Mouse (Mus musculus): ENCODE measurements around the gene Gm16253.
"Not testable (repeated sequence)": the region's sequence is repeated elsewhere in the genome, so short reads cannot be mapped to it uniquely, and the experiment has no call there.

The Gm16253 gene

DNA sequence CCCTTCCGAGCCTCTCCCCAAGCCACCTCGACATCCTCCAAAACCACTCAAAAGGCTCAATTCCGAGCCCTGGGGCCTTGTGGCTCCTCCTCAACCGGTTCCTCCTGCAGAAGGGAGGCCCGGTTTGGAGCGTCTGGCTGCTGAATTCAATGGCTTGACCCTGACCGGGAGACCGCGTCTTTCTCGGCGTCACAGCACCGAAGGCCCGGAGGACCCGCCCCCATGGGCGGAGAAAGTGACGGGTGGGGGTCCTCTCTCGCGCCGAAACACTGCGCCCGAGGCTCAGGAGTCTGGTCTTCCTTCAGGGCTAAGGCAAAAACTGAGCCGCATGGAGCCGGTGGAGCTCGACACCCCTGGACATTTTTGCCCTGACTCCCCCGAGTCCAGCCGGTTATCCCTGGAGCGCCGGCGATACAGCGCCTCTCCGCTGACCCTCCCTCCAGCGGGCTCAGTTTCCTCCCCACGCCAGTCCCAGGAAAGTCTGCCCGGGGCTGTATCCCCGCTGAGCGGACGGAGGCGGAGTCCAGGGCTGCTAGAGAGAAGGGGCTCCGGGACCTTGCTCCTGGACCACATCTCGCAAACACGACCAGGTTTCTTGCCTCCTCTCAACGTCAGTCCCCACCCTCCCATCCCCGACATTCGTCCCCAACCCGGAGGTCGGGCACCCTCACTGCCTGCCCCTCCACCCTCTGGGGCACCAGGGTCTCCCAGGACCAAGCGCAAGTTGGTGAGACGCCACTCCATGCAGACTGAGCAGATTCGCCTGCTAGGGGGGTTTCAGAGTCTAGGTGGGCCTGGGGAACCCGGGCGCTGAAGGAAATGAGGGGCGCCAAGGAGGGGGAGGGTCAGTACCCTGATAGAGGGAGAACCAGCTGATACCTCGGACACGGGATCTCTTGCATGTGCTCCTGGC, 21.6 kb downstream of the Gm16253 start:
- DNase-seq (ENCODE audit: low spot score): peak; percentile 79

DNA sequence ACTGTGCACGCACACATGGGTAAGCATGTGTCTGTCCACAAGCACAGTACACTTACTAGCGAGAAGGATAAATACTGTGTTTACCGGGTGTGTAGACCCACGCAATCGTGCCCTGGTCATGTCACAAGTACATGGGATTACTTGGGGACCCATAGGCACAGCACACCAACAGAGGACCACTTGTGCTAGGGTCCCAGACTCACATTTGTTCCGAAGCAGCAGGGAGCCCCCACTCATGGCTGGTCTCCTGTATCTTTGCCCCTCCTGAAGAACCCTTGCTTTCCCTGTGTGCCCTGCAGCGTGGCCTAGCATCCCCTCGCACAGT, 22.2 kb downstream of the Gm16253 start:
- no peak for DNase-seq (ENCODE audit: low spot score)

DNA sequence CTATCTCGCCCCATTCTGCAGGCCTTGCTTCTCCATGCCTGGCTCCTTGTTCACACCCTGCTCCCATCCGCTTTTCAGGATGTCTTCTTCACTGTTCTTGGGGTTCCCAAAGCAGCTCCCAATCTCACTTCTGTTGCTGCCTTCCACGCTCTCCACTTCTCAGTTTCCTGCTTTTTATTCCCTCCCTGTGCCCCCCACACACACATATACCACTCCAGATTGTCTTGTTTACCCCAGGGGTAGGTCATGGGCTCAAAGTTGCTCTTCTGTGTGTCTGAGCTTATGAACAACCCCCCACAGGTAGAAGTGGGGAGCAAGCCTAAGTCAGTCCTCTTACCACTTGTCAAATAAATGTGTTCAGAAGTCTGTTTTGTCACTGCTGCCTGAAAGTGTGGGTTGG, 22.6 kb downstream of the Gm16253 start:
- no peak for DNase-seq (ENCODE audit: low spot score)

DNA sequence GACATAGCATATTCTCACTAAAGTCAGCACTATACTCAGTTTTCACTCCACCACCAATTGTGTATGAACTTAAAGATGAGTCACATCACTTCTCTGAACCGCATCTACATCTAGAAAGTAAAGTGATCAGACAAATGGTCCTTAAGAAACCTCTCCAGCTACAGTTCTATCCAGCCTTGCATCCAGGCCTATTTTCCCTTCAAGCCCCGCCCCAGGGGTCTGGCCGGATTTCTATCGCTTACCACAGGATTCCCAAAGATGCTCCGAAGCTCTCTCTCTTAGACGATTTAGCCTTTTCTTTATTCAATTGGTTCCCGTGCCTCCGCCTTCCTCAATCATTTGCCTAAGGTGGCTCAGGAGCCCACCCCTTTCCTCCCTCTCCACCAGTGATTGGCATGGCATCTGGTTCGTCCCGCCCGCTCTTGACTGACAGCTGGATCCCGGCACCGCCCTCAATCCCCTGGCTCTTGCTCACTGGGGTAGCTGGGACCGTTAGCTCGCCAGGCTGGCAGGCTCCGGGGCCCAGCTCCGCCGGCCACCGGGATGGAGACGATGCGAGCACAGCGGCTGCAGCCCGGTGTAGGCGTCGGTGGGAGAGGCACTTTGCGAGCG, 24.0 kb downstream of the Gm16253 start, which contains the start of gene Lix1l:
Gene Lix1l (plus strand): TSS at position 511 of the 612 bp plus-strand sequence.
- DNase-seq (ENCODE audit: low spot score): peak; percentile 98

DNA sequence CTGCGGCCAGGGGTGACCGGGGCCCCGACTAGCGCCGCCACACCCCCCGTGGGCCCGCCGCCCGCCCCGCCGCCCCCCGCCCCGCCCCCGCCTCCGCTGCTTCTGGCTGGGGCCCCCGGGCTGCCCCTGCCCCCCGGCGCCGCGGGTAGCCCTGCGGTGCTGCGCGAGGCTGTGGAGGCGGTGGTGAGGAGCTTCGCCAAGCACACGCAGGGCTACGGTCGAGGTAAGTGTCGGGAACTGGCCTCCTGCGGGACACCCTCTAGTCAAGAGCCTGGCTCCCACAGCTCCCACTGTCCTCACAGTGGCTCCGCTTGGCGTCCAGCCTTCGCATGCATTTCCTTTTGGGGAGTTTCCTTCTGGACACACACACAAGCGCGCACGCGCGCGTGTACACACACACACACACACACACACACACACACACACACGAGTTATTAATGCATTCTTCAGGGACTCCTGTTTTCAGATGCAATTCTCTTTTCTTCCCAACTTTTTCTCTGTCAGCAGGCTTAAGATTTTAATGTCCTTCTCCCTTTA, 24.5 kb downstream of the Gm16253 start:
- DNase-seq (ENCODE audit: low spot score): peak; percentile 76

DNA sequence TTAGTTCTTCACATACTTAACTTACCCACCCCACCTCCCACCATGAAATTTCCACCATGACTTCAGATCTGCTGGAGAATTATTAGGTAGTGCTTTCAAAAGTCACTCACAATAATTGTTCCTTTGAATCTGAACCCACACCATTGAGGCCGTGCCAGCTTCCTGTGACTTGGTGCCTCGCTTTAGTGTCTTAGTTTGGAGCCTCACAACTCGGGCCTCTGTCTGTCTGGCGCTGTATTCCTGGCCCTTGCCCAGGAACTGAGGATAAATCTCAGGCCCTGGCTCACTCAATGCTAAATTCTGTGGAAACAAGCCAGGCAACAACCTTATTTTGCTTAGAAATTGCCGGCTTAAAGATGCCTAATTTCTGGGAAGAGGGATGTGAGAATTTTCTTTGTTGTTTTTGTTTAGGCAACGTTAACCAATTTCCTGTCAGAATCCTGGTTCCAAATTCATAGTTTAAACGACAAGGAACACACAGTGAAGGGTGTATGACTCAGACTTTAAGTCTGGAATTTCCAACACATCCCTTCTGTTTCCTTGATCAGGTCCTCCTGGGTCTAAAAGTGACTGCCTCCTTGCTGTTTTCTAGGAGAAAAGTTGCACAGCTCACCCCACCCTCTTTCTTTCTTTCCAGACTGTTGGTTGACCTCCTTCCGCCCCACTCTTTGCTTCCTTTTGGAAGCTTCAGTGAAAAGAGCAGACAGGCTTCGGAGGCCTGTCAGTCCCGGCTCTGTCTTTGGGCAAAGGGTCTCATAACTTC, 25.3 kb downstream of the Gm16253 start:
- peak; percentile 26 for DNase-seq (ENCODE audit: low spot score)

DNA sequence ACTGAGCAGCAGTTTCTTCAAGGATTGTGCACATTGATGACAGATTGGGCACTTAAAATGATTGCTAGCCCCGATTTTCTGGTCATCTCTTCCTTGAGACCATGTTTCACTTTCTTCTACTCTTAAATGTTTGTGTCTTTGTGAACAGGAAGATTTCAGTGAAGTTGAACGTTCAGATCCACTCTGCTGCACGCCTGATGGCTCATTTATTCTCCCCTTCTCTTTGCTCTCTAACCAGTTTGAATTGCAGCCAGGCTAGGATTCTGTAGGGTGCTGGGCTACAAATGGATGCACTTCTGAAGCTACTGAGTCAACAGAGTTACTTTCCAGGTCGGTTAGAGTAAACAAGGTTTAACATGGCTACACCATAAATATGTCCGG, 25.9 kb downstream of the Gm16253 start:
- DNase-seq (ENCODE audit: low spot score): no peak

DNA sequence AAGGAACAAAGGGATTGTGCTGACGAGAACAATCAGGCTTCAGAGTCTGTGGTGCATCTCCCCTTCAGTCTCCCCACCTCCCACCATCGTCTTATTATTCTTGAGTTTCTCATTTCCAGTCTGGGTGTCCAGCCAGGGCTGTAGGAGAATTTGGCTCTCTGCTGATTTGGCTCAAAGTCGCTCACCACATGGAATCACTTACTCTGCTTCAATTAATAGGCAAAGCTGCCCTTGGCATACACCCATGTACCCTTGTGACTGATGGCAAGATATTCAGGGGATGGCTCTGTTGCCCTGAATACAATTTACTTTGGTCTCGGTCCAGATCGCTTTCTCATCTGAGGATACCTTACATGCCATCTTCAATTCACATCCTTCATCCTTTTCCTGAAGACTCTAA, 26.5 kb downstream of the Gm16253 start:
- DNase-seq (ENCODE audit: low spot score): no peak

DNA sequence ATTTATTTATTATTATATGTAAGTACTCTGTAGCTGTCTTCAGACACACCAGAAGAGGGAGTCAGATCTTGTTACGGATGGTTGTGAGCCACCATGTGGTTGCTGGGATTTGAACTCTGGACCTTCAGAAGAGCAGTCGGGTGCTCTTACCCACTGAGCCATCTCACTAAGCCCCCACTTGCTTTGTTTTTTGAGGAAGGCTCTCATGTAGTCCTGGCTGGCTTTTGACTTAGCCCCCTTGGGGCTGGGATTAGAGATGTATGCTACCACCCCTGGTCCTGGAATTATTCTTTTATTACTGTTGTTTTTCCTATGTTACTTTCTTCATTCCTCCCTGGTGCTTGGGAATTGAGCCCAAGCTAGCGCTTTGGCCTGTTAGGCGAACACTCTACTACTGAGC, 29.2 kb downstream of the Gm16253 start:
- DNase-seq (ENCODE audit: low spot score): not testable (repeated sequence)

DNA sequence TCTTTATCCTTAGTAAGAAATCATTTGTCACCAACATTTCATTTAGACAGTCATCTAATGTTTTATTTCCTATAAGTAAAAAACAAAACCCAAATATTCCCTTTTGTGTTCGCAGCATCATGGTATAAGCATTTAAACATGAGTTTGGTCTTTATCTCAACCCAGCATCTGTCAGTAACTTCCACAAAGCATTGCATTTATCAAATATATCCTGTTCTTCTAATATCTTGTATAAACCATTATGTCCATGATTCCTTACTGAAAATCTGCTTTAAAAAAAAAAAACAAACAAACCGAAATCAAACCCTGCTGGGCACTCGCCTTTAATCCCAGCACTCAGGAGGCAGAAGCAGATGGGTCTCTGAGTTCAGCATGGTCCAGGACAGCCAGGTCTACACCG, 29.8 kb downstream of the Gm16253 start:
- DNase-seq (ENCODE audit: low spot score): no peak

DNA sequence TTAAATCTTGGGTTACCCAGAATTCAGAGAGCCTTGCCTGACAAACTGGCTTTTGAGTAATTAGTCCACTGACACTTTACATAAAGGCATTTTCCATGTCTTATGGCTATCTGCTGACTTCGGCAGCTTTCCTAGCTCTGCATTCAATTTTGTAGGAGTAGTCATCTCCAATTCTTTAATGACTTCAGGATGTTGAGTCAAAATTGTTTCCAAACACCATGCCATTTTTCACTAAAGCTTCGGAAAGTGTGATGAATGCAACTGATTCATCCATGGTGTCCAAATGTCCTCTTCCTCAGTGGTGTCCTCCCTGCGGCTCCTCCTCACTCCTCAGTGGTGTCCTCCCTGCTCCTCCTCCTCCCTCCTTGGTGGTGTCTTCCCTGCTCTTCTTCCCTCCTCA, 41.2 kb downstream of the Gm16253 start:
- DNase-seq (ENCODE audit: low spot score): no peak

DNA sequence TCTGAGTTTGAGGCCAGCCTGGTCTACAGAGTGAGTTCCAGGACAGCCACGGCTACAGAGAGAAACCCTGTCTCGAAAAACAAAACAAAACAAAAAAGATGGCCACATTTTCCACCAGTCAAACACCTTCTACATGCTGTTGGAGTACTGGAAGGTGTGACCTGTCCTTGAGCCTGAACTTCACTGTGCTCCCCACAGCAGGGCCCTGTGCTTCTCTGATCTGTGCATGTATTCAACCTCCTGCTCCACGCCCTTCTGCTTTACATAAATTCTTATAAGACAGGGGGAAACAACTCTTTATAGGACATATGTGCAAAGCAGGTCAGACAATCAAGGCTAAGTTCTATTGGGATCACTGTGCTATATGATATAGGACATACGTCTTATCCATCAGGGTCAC, 46.4 kb downstream of the Gm16253 start:
- no peak for DNase-seq (ENCODE audit: low spot score)

DNA sequence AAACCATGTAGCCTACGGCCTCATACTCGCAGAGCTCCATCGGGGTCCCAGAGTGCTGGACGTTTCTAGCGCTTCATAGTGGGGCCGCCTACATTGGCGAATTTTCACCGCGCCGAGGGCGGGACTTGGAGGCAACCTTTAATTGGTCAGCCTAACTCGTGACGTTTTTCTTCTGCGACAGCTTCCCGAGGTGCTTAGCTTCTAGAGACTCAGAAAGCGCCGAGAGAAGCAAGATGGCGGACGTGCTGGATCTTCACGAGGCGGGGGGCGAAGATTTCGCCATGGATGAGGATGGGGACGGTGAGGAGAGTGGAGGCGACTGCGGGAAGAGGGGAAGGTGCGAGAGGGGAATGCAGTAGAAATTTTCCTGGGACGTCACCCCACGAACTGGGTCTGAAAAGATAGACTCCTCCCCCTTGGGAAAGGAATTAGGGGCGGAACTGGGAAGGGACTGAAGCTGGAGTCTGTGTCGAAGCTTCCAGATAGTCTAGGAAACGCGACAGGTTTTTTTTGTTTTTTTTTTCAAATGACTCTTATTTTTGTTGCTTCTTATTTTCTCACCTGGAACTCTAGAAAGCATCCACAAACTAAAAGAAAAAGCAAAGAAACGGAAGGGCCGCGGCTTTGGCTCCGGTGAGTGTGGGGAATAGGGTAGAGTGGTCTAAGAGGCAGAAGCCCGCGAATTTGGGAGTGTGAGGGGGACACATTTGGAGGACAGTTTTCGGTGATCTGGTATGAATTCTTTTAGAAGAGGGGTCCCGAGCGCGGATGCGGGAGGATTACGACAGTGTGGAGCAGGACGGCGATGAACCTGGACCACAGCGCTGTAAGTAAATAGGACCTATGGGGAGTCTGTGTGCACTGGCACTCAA, 53.2 kb downstream of the Gm16253 start, which contains the start of gene Rbm8a:
Gene Rbm8a (plus strand): TSS at position 205 of the 872 bp plus-strand sequence.
- peak; percentile 100 for DNase-seq (ENCODE audit: low spot score)

Measured in embryo, embryonic 10 days (tissue).